Mouse (Mus musculus) spleen, adult 2 months (tissue): ENCODE data around the gene Arhgef12.

Experiments used
- CTCF ChIP-seq: fragments of 200-500 bp; IDR thresholded peaks from 2 replicates; pipeline ENCODE4 v1.5.1; 2011; ENCODE audit warnings: mild to moderate bottlenecking, inconsistent platforms; ENCODE audit not compliant: insufficient read depth, insufficient read length, insufficient replicate concordance; ENCODE audit errors: extremely low read depth
- POLR2A ChIP-seq: fragments of 200-500 bp; IDR thresholded peaks from 2 replicates; pipeline ENCODE4 v1.6.1; 2011; ENCODE audit warnings: low read depth, low read length, inconsistent platforms

DNA sequence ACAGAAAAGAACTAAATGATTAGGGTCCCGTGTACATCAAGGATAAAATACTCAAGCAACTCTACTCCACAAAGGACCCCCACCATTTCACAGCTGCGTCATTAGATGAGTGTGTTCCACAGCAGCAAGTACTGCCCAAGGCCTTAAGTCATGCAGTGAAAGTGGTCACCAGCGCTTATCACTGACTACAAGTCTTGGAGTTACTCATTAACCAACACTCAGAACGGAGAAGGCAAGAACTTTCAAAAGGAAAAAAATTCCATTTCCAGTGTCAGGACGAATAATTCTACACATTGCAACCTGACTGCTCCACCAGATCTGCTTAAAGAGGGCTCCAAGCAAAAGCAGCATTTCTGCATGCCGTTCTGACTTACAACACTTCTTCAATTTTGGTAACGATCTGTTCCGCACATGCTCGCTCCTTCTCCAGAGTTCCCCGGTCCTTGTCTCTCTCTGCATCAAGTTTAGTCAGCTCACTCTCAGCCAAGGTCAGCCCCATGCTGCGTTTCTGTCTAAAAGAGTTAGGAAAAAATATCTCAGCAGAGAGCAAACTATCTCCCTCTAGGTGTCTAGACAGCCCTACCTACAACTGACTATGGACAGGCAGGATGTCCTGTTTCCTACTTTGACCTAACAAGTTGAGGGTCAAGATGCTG lies 106.3 kb downstream of the Arhgef12 start:
- TF ChIP-seq POLR2A, result no peak
- no peak for TF ChIP-seq CTCF
